Comparison of ENCODE assay signal across 12 mouse cellular contexts in genomic region chr13:20398311-20398710, GRCm38 (mm10).
A peak's percentile ranks its signal among the peaks of the same experiment; 100 is the strongest.
DNase-seq lines count a peak whose midpoint lies in the region; ATAC-seq lines count a peak whose summit lies in the region.
"Had no signal": no experiment of that assay in that cellular context is flagged by ENCODE, and none has a peak within 500 bp of the region (broad histone marks: within the 10 kb centered on the region; RNA-seq: fewer than 3 reads in every experiment).

No protein-coding gene starts in this region.

- no peak for ATAC-seq in erythroid progenitor cell, adult 5-6 weeks (replicated peaks; ENCODE audit: low FRiP score, poor library complexity, severe bottlenecking)
- ATAC-seq: forebrain, embryonic 16.5 days; intestine, postnatal 0 days had no signal

- DNase-seq in adrenal gland, adult (ENCODE audit: inconsistent age in 2 of 2, low spot score in 1 of 2), result peak; percentile 31 to 71
- no peak for DNase-seq in adrenal gland, adult 18-20 months (ENCODE audit: low spot score in 2 of 2)
- DNase-seq in lung, adult 18-20 months, result peak; percentile 30 to 38
- no peak for DNase-seq in lung, postnatal 4 days
- peak; percentile 28 to 55 for DNase-seq in frontal cortex, postnatal 36 days (ENCODE audit: low spot score in 2 of 2)
- peak; percentile 33 for DNase-seq in lung, postnatal 14 days
- no peak for DNase-seq in embryo, embryonic 10.5 days (ENCODE audit: low spot score)
- DNase-seq: cerebellum, adult 18-20 months; liver had no signal

Comparison
In these comparisons a context has a peak if more than half of its experiments do, and no peak if none do; other contexts are left out.
1. DNase-seq: peak in adrenal gland, adult (2 of 2), lung, adult 18-20 months (2 of 2), frontal cortex, postnatal 36 days (2 of 2) and lung, postnatal 14 days (single experiment); none in adrenal gland, adult 18-20 months (0 of 2), lung, postnatal 4 days (0 of 2) and embryo, embryonic 10.5 days (single experiment).